Mouse (Mus musculus) MEL (cell line): Measurements from ENCODE around the gene Mpp2. TPM values are rescaled to one million over a fixed set of nuclear protein-coding genes. Genes with fewer than 3 reads are reported as not detected.

Experiments used
- DNase-seq: peaks from one replicate; pipeline ENCODE4 v3.0.0; 2011; ENCODE audit warnings: low read depth, low spot score
- H3K27ac ChIP-seq: 2 replicates; pipeline ENCODE4 v1.5.1; 2012; ENCODE audit warnings: low read depth, mild to moderate bottlenecking, control low read depth, low read length, moderate library complexity; ENCODE audit not compliant: control insufficient read depth
- H3K27me3 ChIP-seq, 2 experiments: fragments of 150-350 bp in 1 of 2; sonication (generic) in 1 of 2; 2 replicates each; pipeline ENCODE4 v1.6.1; 2012; ENCODE audit warnings: low read length in 2 of 2, mild to moderate bottlenecking in 2 of 2, improper control_type of control experiment in 1 of 2, moderate library complexity in 1 of 2; ENCODE audit not compliant: insufficient read depth in 2 of 2, control insufficient read depth in 1 of 2
- H3K36me3 ChIP-seq, 2 experiments: 2 replicates each; pipeline ENCODE4 v1.6.1; 2012 to 2014; ENCODE audit warnings: low read length in 2 of 2, improper control_type of control experiment in 1 of 2, inconsistent platforms in 1 of 2, mild to moderate bottlenecking in 1 of 2; ENCODE audit not compliant: insufficient read depth in 2 of 2, control insufficient read depth in 1 of 2
- H3K4me1 ChIP-seq, 2 experiments: fragments of 150-350 bp in 1 of 2; sonication (generic) in 1 of 2; 2 replicates each; pipeline ENCODE4 v1.6.1; 2012; ENCODE audit warnings: low read length in 2 of 2, improper control_type of control experiment in 1 of 2, mild to moderate bottlenecking in 1 of 2; ENCODE audit not compliant: insufficient read depth in 2 of 2, control insufficient read depth in 1 of 2
- H3K4me3 ChIP-seq, 2 experiments: fragments of 150-350 bp in 1 of 2; sonication (generic) in 1 of 2; 2 replicates each; pipeline ENCODE4 v1.5.1; 2012; ENCODE audit warnings: low read depth in 2 of 2, low read length in 2 of 2, mild to moderate bottlenecking in 2 of 2, moderate library complexity in 2 of 2, control low read depth in 1 of 2, improper control_type of control experiment in 1 of 2; ENCODE audit not compliant: control insufficient read depth in 1 of 2, insufficient read depth in 1 of 2
- H3K79me2 ChIP-seq: 2 replicates; pipeline ENCODE4 v1.6.1; 2012; ENCODE audit warnings: mild to moderate bottlenecking, low read length, moderate library complexity; ENCODE audit not compliant: control insufficient read depth, poor library complexity, insufficient read depth
- H3K9ac ChIP-seq: 2 replicates; pipeline ENCODE4 v1.6.1; 2012; ENCODE audit warnings: low read depth, mild to moderate bottlenecking, control low read depth, low read length, moderate library complexity; ENCODE audit not compliant: control insufficient read depth, poor library complexity, severe bottlenecking
- H3K9me3 ChIP-seq: fragments of 150-350 bp; sonication (generic); replicated peaks from 2 replicates; pipeline ENCODE4 v1.6.1; 2012; ENCODE audit warnings: mild to moderate bottlenecking, low read length, improper control_type of control experiment, moderate library complexity; ENCODE audit not compliant: insufficient read depth
- BHLHE40 ChIP-seq: IDR thresholded peaks from 2 replicates; pipeline ENCODE4 v1.6.1; 2012; ENCODE audit warnings: low read depth, mild to moderate bottlenecking, inconsistent platforms, low read length, improper control_type of control experiment, borderline replicate concordance
- E2F4 ChIP-seq: IDR thresholded peaks from 2 replicates; pipeline ENCODE4 v1.6.1; 2011; ENCODE audit warnings: low read depth, low read length, improper control_type of control experiment, borderline replicate concordance
- EP300 ChIP-seq, 2 experiments: IDR thresholded peaks; 2 replicates each; pipeline ENCODE4 v1.6.1; 2011; ENCODE audit warnings: improper control_type of control experiment in 2 of 2, low read length in 2 of 2, low read depth in 1 of 2, mild to moderate bottlenecking in 1 of 2
- ETS1 ChIP-seq: IDR thresholded peaks from 2 replicates; pipeline ENCODE4 v1.6.1; 2012; ENCODE audit warnings: low read depth, mild to moderate bottlenecking, inconsistent platforms, low read length, improper control_type of control experiment, moderate library complexity
- GATA1 ChIP-seq: IDR thresholded peaks from 2 replicates; pipeline ENCODE4 v1.6.1; 2011; ENCODE audit warnings: low read depth, low read length, improper control_type of control experiment
- HCFC1 ChIP-seq: IDR thresholded peaks from 2 replicates; pipeline ENCODE4 v1.6.1; 2012; ENCODE audit warnings: low read depth, mild to moderate bottlenecking, inconsistent platforms, low read length, improper control_type of control experiment, moderate library complexity
- MAFK ChIP-seq: IDR thresholded peaks from 2 replicates; pipeline ENCODE4 v1.6.1; 2011; ENCODE audit warnings: low read depth, mild to moderate bottlenecking, low read length, improper control_type of control experiment, borderline replicate concordance
- MAZ ChIP-seq: IDR thresholded peaks from 2 replicates; pipeline ENCODE4 v1.6.1; 2012; ENCODE audit warnings: low read depth, mild to moderate bottlenecking, inconsistent platforms, low read length, improper control_type of control experiment
- MXI1 ChIP-seq: IDR thresholded peaks from 2 replicates; pipeline ENCODE4 v1.6.1; 2011; ENCODE audit warnings: mild to moderate bottlenecking, low read depth, low read length, improper control_type of control experiment
- POLR2A ChIP-seq, 2 experiments: IDR thresholded peaks; 2 replicates each; pipeline ENCODE4 v1.6.1; 2011 to 2012; ENCODE audit warnings: low read length in 2 of 2, mild to moderate bottlenecking in 2 of 2, control low read depth in 1 of 2, improper control_type of control experiment in 1 of 2, low read depth in 1 of 2, moderate library complexity in 1 of 2; ENCODE audit not compliant: control insufficient read depth in 1 of 2, insufficient read depth in 1 of 2, poor library complexity in 1 of 2
- POLR2AphosphoS2 ChIP-seq: IDR thresholded peaks from 2 replicates; pipeline ENCODE4 v1.6.1; 2011; ENCODE audit warnings: low read length, improper control_type of control experiment
- RCOR1 ChIP-seq: IDR thresholded peaks from 2 replicates; pipeline ENCODE4 v1.6.1; 2012; ENCODE audit warnings: low read depth, mild to moderate bottlenecking, inconsistent platforms, low read length, improper control_type of control experiment
- SMC3 ChIP-seq: IDR thresholded peaks from 2 replicates; pipeline ENCODE4 v1.6.1; 2011; ENCODE audit warnings: low read depth, low read length, improper control_type of control experiment
- TAL1 ChIP-seq: IDR thresholded peaks from 2 replicates; pipeline ENCODE4 v1.6.1; 2012; ENCODE audit warnings: mild to moderate bottlenecking, inconsistent platforms, low read length, moderate library complexity, mixed read lengths
- TCF12 ChIP-seq: IDR thresholded peaks from 2 replicates; pipeline ENCODE4 v1.6.1; 2014; ENCODE audit warnings: low read depth, mild to moderate bottlenecking, inconsistent platforms, low read length, improper control_type of control experiment, moderate library complexity
- USF1 ChIP-seq: IDR thresholded peaks from 2 replicates; pipeline ENCODE4 v1.6.1; 2014; ENCODE audit warnings: low read depth, mild to moderate bottlenecking, inconsistent platforms, low read length, improper control_type of control experiment, moderate library complexity
- ZC3H11A ChIP-seq: IDR thresholded peaks from 2 replicates; pipeline ENCODE4 v1.6.1; 2012; ENCODE audit warnings: low read depth, mild to moderate bottlenecking, inconsistent platforms, low read length, improper control_type of control experiment
- ZKSCAN1 ChIP-seq: IDR thresholded peaks from 2 replicates; pipeline ENCODE4 v1.6.1; 2012; ENCODE audit warnings: low read depth, mild to moderate bottlenecking, inconsistent platforms, low read length, improper control_type of control experiment, moderate library complexity
- ZNF384 ChIP-seq: IDR thresholded peaks from 2 replicates; pipeline ENCODE4 v1.6.1; 2012; ENCODE audit warnings: low read depth, mild to moderate bottlenecking, inconsistent platforms, low read length, improper control_type of control experiment
- polyA plus RNA-seq, 2 experiments: library from polyadenylated mRNA; stranded (reverse) in 1 of 2; unstranded in 1 of 2; fragments of >175 nt in 1 of 2; fragments of >200 nt in 1 of 2; gene quantifications; 2 replicates each; pipeline versions ENCODE4 v1.2.1 to v1.2.4; 2012; ENCODE audit warnings: low replicate concordance in 2 of 2, low read depth in 1 of 2; ENCODE audit not compliant: insufficient read length in 2 of 2, insufficient read depth in 1 of 2, missing spikeins in 1 of 2
- total RNA-seq: library from RNA; depleted of rRNA; stranded (reverse); fragments of 300-350 nt; gene quantifications from 2 replicates; pipeline ENCODE4 v1.2.3, GENCODE M21; 2012

Mpp2 gene
- total and polyA plus RNA-seq, 3 experiments: 2.9 to 16.3 TPM; not detected in 1

- Histone ChIP-seq H3K9me3 (no peaks in the 10 kb centered on the region), H3K27ac (no peak overlapping the region), H3K4me3 (no peak overlapping the region), H3K9ac (no peak overlapping the region), H3K79me2 (no peaks in the 10 kb centered on the region), H3K4me1 (peaks cover 2 to 13% of the 10 kb centered on the region in 2 experiments; a peak in 3 of 4 replicates), H3K27me3 (no peaks in the 10 kb centered on the region), H3K36me3 (peaks cover 0 to 8% of the 10 kb centered on the region in 2 experiments; a peak in 2 of 4 replicates)
- DNase-seq: no peak
- TF ChIP-seq ETS1: no peak
- TF ChIP-seq ZNF384: no peak
- TF ChIP-seq E2F4: no peak
- no peak for TF ChIP-seq TAL1
- TF ChIP-seq POLR2AphosphoS2: no peak
- no peak for TF ChIP-seq SMC3
- TF ChIP-seq EP300 (IDR thresholded peaks at IDR 0.05; ENCODE audit: low read depth in 1 of 2, low read length in 2 of 2): no peak
- TF ChIP-seq POLR2A (IDR thresholded peaks at IDR 0.05; ENCODE audit: control insufficient read depth in 1 of 2, insufficient read depth in 1 of 2, low read depth in 1 of 2, low read length in 2 of 2, poor library complexity in 1 of 2): no peak
- no peak for TF ChIP-seq TCF12
- TF ChIP-seq GATA1: no peak
- no peak for TF ChIP-seq BHLHE40
- TF ChIP-seq HCFC1: no peak
- TF ChIP-seq MAFK: no peak
- no peak for TF ChIP-seq MXI1
- TF ChIP-seq USF1: no peak
Measured at GRCm38 (mm10) chr11:102024084-102024758, 64.1 kb downstream of the Mpp2 start.

- Histone ChIP-seq H3K9ac (no peak overlapping the region), H3K4me3 (no peak overlapping the region), H3K9me3 (no peaks in the 10 kb centered on the region), H3K27ac (no peak overlapping the region), H3K79me2 (no peaks in the 10 kb centered on the region), H3K4me1 (peaks cover 0 to 8% of the 10 kb centered on the region in 2 experiments; a peak in 3 of 4 replicates), H3K27me3 (no peaks in the 10 kb centered on the region), H3K36me3 (peaks cover 0 to 4% of the 10 kb centered on the region in 2 experiments; a peak in 1 of 4 replicates)
- no peak for DNase-seq
- TF ChIP-seq ZNF384 (no peak), ETS1 (no peak), RCOR1 (no peak), ZKSCAN1 (no peak), ZC3H11A (no peak), MAZ (no peak), MAFK (no peak)
Measured at GRCm38 (mm10) chr11:102023406-102023805, 64.9 kb downstream of the Mpp2 start.
